Mouse (Mus musculus) ES-E14 (cell line): ENCODE data around the gene Cacng3.

Experiments
- CHD2 ChIP-seq: IDR thresholded peaks from 2 replicates; pipeline ENCODE4 v1.6.1; 2014; ENCODE audit warnings: mild to moderate bottlenecking, low read depth, low read length, inconsistent platforms
- MAFK ChIP-seq: IDR thresholded peaks from 2 replicates; pipeline ENCODE4 v1.6.1; 2014; ENCODE audit warnings: mild to moderate bottlenecking, low read depth, low read length, inconsistent platforms; ENCODE audit not compliant: insufficient read depth
- ZC3H11A ChIP-seq: IDR thresholded peaks from 2 replicates; pipeline ENCODE4 v1.6.1; 2012; ENCODE audit warnings: low read depth, mild to moderate bottlenecking, inconsistent platforms, low read length, borderline replicate concordance
- ZNF384 ChIP-seq: IDR thresholded peaks from 2 replicates; pipeline ENCODE4 v1.6.1; 2012; ENCODE audit warnings: low read depth, low read length, inconsistent platforms

DNA sequence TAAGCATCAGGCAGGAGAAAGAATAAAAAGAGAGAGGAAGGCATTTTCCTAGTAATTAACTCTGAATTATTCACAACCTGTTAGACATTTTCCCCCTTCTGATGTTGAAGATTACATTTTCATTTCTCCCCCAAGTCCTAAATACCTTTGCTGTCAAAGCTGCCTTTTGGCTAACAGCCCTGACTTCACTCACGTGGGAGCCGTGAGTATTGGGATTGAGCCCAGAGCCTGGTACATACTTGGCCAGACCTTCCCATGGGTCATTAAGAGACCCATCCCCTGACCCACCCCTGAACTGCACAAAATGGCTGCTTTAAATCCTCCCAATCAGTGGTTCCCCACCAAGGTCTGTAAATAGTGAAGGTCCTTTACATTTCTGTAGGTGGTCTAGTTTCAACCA is 130.5 kb downstream of the Cacng3 start:
- TF ChIP-seq CHD2, result no peak
- TF ChIP-seq MAFK, result no peak
- no peak for TF ChIP-seq ZNF384
- no peak for TF ChIP-seq ZC3H11A
